Mouse (Mus musculus): ENCODE measurements around the gene Cmip.

DNA sequence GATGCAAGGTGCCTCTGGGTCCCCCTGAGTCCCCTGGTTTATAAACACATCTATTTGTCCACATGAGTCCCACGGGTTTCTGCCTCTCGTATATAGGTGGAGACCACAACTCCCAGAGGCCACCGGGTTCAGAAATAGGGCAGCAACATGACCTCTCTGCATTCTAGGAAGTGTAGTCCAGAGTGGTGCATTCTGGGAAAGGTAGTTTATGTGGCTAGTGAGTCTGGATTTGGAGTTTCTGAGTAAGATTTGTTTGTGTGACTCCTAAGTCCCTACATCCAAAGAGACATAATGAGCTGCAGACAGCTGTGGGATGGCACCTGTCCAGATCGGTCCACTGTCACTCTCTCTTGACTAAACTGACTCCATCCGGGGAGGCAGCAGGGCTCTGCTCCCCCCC lies 223.7 kb downstream of the Cmip start:
- no peak for TF ChIP-seq CTCF (IDR thresholded peaks at IDR 0.05; ENCODE audit: borderline replicate concordance, insufficient read depth, low read length)
- no peak for TF ChIP-seq POLR2A (IDR thresholded peaks at IDR 0.05; ENCODE audit: low read depth, low read length)
